Mouse (Mus musculus): ENCODE data around the gene Ap1m1. TPM values are rescaled to one million over a fixed set of nuclear protein-coding genes. Genes with fewer than 3 reads are reported as not detected.
A peak's percentile ranks its signal among the peaks of the same experiment; 100 is the strongest.

Ap1m1 gene
- polyA plus RNA-seq, 1 experiment, result 196 TPM

GRCm38 (mm10) chr8:72266671-72267070 lies 26.9 kb downstream of the Ap1m1 start:
- TF ChIP-seq GATA1 (IDR thresholded peaks at IDR 0.05; ENCODE audit: borderline replicate concordance, low read length) (no peak), FLI1 (IDR thresholded peaks at IDR 0.05; ENCODE audit: low read length) (no peak)
- Histone ChIP-seq H3K36me3 (replicated peaks; ENCODE audit: low read length) (no peaks in the 10 kb centered on the region), H3K4me1 (peaks cover 72% of the 10 kb centered on the region), H3K27me3 (replicated peaks) (peaks cover 10% of the 10 kb centered on the region), H3K4me3 (replicated peaks) (no peak overlapping the region), H3K9me3 (no peaks in the 10 kb centered on the region)

GRCm38 (mm10) chr8:72267106-72267505 lies 27.3 kb downstream of the Ap1m1 start:
- peaks cover 10% of the 10 kb centered on the region for H3K27me3 ChIP-seq (replicated peaks)
- TF ChIP-seq GATA1 (IDR thresholded peaks at IDR 0.05; ENCODE audit: borderline replicate concordance, low read length), result no peak
- TF ChIP-seq FLI1 (IDR thresholded peaks at IDR 0.05; ENCODE audit: low read length), result no peak
- no peak overlapping the region for H3K4me3 ChIP-seq (replicated peaks)
- H3K36me3 ChIP-seq (replicated peaks; ENCODE audit: low read length), result no peaks in the 10 kb centered on the region
- H3K9me3 ChIP-seq, result no peaks in the 10 kb centered on the region
- peaks cover 72% of the 10 kb centered on the region for H3K4me1 ChIP-seq

GRCm38 (mm10) chr8:72268356-72268755 lies 28.5 kb downstream of the Ap1m1 start:
- H3K4me3 ChIP-seq (replicated peaks), result peak overlapping the region; percentile 88
- peaks cover 77% of the 10 kb centered on the region for H3K4me1 ChIP-seq
- H3K27me3 ChIP-seq (replicated peaks), result peaks cover 6% of the 10 kb centered on the region
- H3K9me3 ChIP-seq, result no peaks in the 10 kb centered on the region
- H3K36me3 ChIP-seq (replicated peaks; ENCODE audit: low read length), result no peaks in the 10 kb centered on the region
- TF ChIP-seq GATA1 (IDR thresholded peaks at IDR 0.05; ENCODE audit: borderline replicate concordance, low read length) (peak; percentile 93), FLI1 (IDR thresholded peaks at IDR 0.05; ENCODE audit: low read length) (peak; percentile 67)

- Histone ChIP-seq H3K27me3 (replicated peaks) (peaks cover 6% of the 10 kb centered on the region), H3K4me1 (peaks cover 77% of the 10 kb centered on the region), H3K9me3 (no peaks in the 10 kb centered on the region), H3K4me3 (replicated peaks) (no peak overlapping the region), H3K36me3 (replicated peaks; ENCODE audit: low read length) (no peaks in the 10 kb centered on the region)
- no peak for TF ChIP-seq FLI1 (IDR thresholded peaks at IDR 0.05; ENCODE audit: low read length)
- no peak for TF ChIP-seq GATA1 (IDR thresholded peaks at IDR 0.05; ENCODE audit: borderline replicate concordance, low read length)
Observed at GRCm38 (mm10) chr8:72270606-72271005, 30.8 kb downstream of the Ap1m1 start.

- peaks cover 74% of the 10 kb centered on the region for H3K4me1 ChIP-seq
- no peaks in the 10 kb centered on the region for H3K9me3 ChIP-seq
Observed at GRCm38 (mm10) chr8:72271051-72271660, 31.3 kb downstream of the Ap1m1 start.

GRCm38 (mm10) chr8:72271691-72272090 lies 31.9 kb downstream of the Ap1m1 start:
- TF ChIP-seq FLI1 (IDR thresholded peaks at IDR 0.05; ENCODE audit: low read length) (no peak), GATA1 (IDR thresholded peaks at IDR 0.05; ENCODE audit: borderline replicate concordance, low read length) (no peak)
- H3K4me3 ChIP-seq (replicated peaks), result no peak overlapping the region
- peaks cover 11% of the 10 kb centered on the region for H3K27me3 ChIP-seq (replicated peaks)
- no peaks in the 10 kb centered on the region for H3K36me3 ChIP-seq (replicated peaks; ENCODE audit: low read length)
- H3K4me1 ChIP-seq, result peaks cover 77% of the 10 kb centered on the region
- H3K9me3 ChIP-seq, result no peaks in the 10 kb centered on the region

More at GRCm38 (mm10) chr8:72271051-72271660, 31.3 kb downstream of the Ap1m1 start:
- Histone ChIP-seq H3K27me3 (replicated peaks) (peaks cover 9% of the 10 kb centered on the region), H3K36me3 (replicated peaks; ENCODE audit: low read length) (no peaks in the 10 kb centered on the region), H3K4me3 (replicated peaks) (no peak overlapping the region)
- no peak for TF ChIP-seq GATA1 (IDR thresholded peaks at IDR 0.05; ENCODE audit: borderline replicate concordance, low read length)
- TF ChIP-seq FLI1 (IDR thresholded peaks at IDR 0.05; ENCODE audit: low read length), result no peak

- Histone ChIP-seq H3K9me3 (no peaks in the 10 kb centered on the region), H3K27me3 (replicated peaks) (peaks cover 12% of the 10 kb centered on the region), H3K36me3 (replicated peaks; ENCODE audit: low read length) (no peaks in the 10 kb centered on the region), H3K4me3 (replicated peaks) (peak overlapping the region; percentile 18), H3K4me1 (peaks cover 84% of the 10 kb centered on the region)
- TF ChIP-seq GATA1 (IDR thresholded peaks at IDR 0.05; ENCODE audit: borderline replicate concordance, low read length), result no peak
- no peak for TF ChIP-seq FLI1 (IDR thresholded peaks at IDR 0.05; ENCODE audit: low read length)
Observed at GRCm38 (mm10) chr8:72272361-72272760, 32.5 kb downstream of the Ap1m1 start.

- Histone ChIP-seq H3K9me3 (no peaks in the 10 kb centered on the region), H3K4me3 (replicated peaks) (peak overlapping the region; percentile 38), H3K27me3 (replicated peaks) (peaks cover 12% of the 10 kb centered on the region), H3K36me3 (replicated peaks; ENCODE audit: low read length) (no peaks in the 10 kb centered on the region), H3K4me1 (peaks cover 82% of the 10 kb centered on the region)
- TF ChIP-seq GATA1 (IDR thresholded peaks at IDR 0.05; ENCODE audit: borderline replicate concordance, low read length), result no peak
- TF ChIP-seq FLI1 (IDR thresholded peaks at IDR 0.05; ENCODE audit: low read length), result no peak
Observed at GRCm38 (mm10) chr8:72273111-72273770, 33.4 kb downstream of the Ap1m1 start.

- peaks cover 79% of the 10 kb centered on the region for H3K4me1 ChIP-seq
Observed at GRCm38 (mm10) chr8:72273807-72274206, 34.0 kb downstream of the Ap1m1 start.

GRCm38 (mm10) chr8:72277244-72277643 lies 37.4 kb downstream of the Ap1m1 start:
- no peaks in the 10 kb centered on the region for H3K9me3 ChIP-seq
- peaks cover 61% of the 10 kb centered on the region for H3K4me1 ChIP-seq
- H3K36me3 ChIP-seq (replicated peaks; ENCODE audit: low read length), result no peaks in the 10 kb centered on the region
- TF ChIP-seq GATA1 (IDR thresholded peaks at IDR 0.05; ENCODE audit: borderline replicate concordance, low read length), result no peak
- TF ChIP-seq FLI1 (IDR thresholded peaks at IDR 0.05; ENCODE audit: low read length), result no peak
- H3K27me3 ChIP-seq (replicated peaks), result peaks cover 37% of the 10 kb centered on the region
- H3K4me3 ChIP-seq (replicated peaks), result no peak overlapping the region

More at GRCm38 (mm10) chr8:72273807-72274206, 34.0 kb downstream of the Ap1m1 start:
- Histone ChIP-seq H3K36me3 (replicated peaks; ENCODE audit: low read length) (no peaks in the 10 kb centered on the region), H3K4me3 (replicated peaks) (peak overlapping the region; percentile 24), H3K27me3 (replicated peaks) (peaks cover 15% of the 10 kb centered on the region), H3K9me3 (no peaks in the 10 kb centered on the region)
- TF ChIP-seq FLI1 (IDR thresholded peaks at IDR 0.05; ENCODE audit: low read length) (no peak), GATA1 (IDR thresholded peaks at IDR 0.05; ENCODE audit: borderline replicate concordance, low read length) (no peak)
